Mouse (Mus musculus) forebrain, embryonic 10.5 days (tissue): ENCODE data around the gene Tle3. TPM values are rescaled to one million over a fixed set of nuclear protein-coding genes. Genes with fewer than 3 reads are reported as not detected.

ENCODE experiments used
- DNase-seq: peaks from one replicate; pipeline ENCODE4 v3.0.0-alpha.2; 2017; ENCODE audit warnings: low spot score; ENCODE audit errors: extremely low spot score
- H3K27ac ChIP-seq: fragments of 300-500 bp; sonication (generic); 2 replicates; pipeline ENCODE4 v1.5.1; 2016; ENCODE audit warnings: mild to moderate bottlenecking
- H3K27me3 ChIP-seq: fragments of 300-500 bp; sonication (generic); 2 replicates; pipeline ENCODE4 v1.6.1; 2016; ENCODE audit warnings: mild to moderate bottlenecking; ENCODE audit not compliant: poor library complexity, severe bottlenecking
- H3K36me3 ChIP-seq: fragments of 300-500 bp; sonication (generic); replicated peaks from 2 replicates; pipeline ENCODE4 v1.6.1; 2016; ENCODE audit warnings: mild to moderate bottlenecking, moderate library complexity
- H3K4me1 ChIP-seq: fragments of 300-500 bp; sonication (generic); 2 replicates; pipeline ENCODE4 v1.6.1; 2016
- H3K4me3 ChIP-seq: fragments of 300-500 bp; sonication (generic); 2 replicates; pipeline ENCODE4 v1.5.1; 2016; ENCODE audit warnings: mild to moderate bottlenecking, moderate library complexity
- H3K9me3 ChIP-seq: fragments of 300-500 bp; sonication (generic); 2 replicates; pipeline ENCODE4 v1.6.1; 2016; ENCODE audit warnings: mild to moderate bottlenecking, moderate library complexity
- WGBS: fragments of 180-500 bp; shearing (Covaris S2); methylation state at CpG from one replicate; pipeline ENCODE4 v1.1.7; 2016; 5-methylcytosine and 5-hydroxymethylcytosine counted together
- polyA plus RNA-seq: library from polyadenylated mRNA; unstranded; fragments of >200 nt; fragmentation: Nextera tagmentation; extraction: Ambion mirVana; gene quantifications from 2 replicates; pipeline ENCODE4 v1.2.1, GENCODE M21; 2016

Gene Tle3
- polyA plus RNA-seq, 1 experiment from 2014 or later: 43.4 TPM

GRCm38 (mm10) chr9:61337665-61338064 is 34.5 kb upstream of the Tle3 start:
- no peak overlapping the region for H3K27ac ChIP-seq
- H3K27me3 ChIP-seq: peaks cover 88% of the 10 kb centered on the region
- no peak overlapping the region for H3K4me3 ChIP-seq
- H3K4me1 ChIP-seq: peaks cover 60% of the 10 kb centered on the region
- H3K36me3 ChIP-seq: no peaks in the 10 kb centered on the region
- 26% methylated on average over 9 of the region's 9 CpGs for WGBS
- H3K9me3 ChIP-seq: no peaks in the 10 kb centered on the region
- no peak for DNase-seq

GRCm38 (mm10) chr9:61339311-61339710 is 32.9 kb upstream of the Tle3 start:
- Histone ChIP-seq H3K9me3 (no peaks in the 10 kb centered on the region), H3K27me3 (peaks cover 95% of the 10 kb centered on the region), H3K4me3 (no peak overlapping the region), H3K27ac (peak overlapping the region; percentile 68; the same call in 1 of the 2 replicates), H3K36me3 (no peaks in the 10 kb centered on the region), H3K4me1 (peaks cover 70% of the 10 kb centered on the region)
- DNase-seq: no peak
- WGBS: 15% methylated on average over 6 of the region's 6 CpGs

- DNase-seq: no peak
- Histone ChIP-seq H3K4me1 (peaks cover 76% of the 10 kb centered on the region), H3K9me3 (no peaks in the 10 kb centered on the region), H3K27me3 (peaks cover 97% of the 10 kb centered on the region), H3K27ac (no peak overlapping the region), H3K36me3 (no peaks in the 10 kb centered on the region), H3K4me3 (no peak overlapping the region)
- WGBS: 91% methylated on average over 2 of the region's 2 CpGs
Observed at GRCm38 (mm10) chr9:61340333-61340732, 31.8 kb upstream of the Tle3 start.

- DNase-seq: no peak
- H3K27me3 ChIP-seq: peaks cover 93% of the 10 kb centered on the region
- no peaks in the 10 kb centered on the region for H3K9me3 ChIP-seq
- H3K4me3 ChIP-seq: no peak overlapping the region
- H3K36me3 ChIP-seq: no peaks in the 10 kb centered on the region
- WGBS: 63% methylated on average over 6 of the region's 6 CpGs
- no peak overlapping the region for H3K27ac ChIP-seq
- H3K4me1 ChIP-seq: peaks cover 73% of the 10 kb centered on the region
Observed at GRCm38 (mm10) chr9:61342297-61342696, 29.9 kb upstream of the Tle3 start.

DNA sequence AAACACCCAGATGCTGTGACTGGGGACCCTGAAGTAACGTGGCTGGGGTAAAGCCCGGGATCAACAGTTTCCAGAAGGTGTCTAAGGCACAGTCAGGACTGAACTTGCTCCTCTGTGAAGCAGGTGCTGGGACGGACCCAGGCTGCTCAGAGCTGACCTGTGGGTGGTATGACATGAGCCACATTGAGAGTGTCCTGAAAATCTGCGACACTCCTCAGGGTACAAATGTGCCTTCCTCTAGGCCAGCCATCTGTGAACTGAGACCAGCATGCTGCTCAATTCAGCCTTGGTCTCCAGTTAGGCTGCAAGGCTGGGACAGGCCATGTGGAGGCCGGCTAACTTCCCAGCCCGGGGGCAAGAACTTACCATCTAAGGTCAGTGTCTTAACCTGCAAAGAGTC is 27.5 kb upstream of the Tle3 start:
- no peak for DNase-seq
- no peaks in the 10 kb centered on the region for H3K9me3 ChIP-seq
- 0 out of 2 replicates have a peak overlapping the region, but pooled peaks have one; percentile 12 for H3K27ac ChIP-seq
- H3K36me3 ChIP-seq: no peaks in the 10 kb centered on the region
- H3K27me3 ChIP-seq: peaks cover 91% of the 10 kb centered on the region
- WGBS: 70% methylated on average over 6 of the region's 6 CpGs
- no peak overlapping the region for H3K4me3 ChIP-seq
- H3K4me1 ChIP-seq: peaks cover 71% of the 10 kb centered on the region

GRCm38 (mm10) chr9:61347011-61347410 is 25.2 kb upstream of the Tle3 start:
- peaks cover 79% of the 10 kb centered on the region for H3K4me1 ChIP-seq

GRCm38 (mm10) chr9:61348036-61348435 is 24.1 kb upstream of the Tle3 start:
- no peaks in the 10 kb centered on the region for H3K36me3 ChIP-seq
- H3K27ac ChIP-seq: no peak overlapping the region
- no peaks in the 10 kb centered on the region for H3K9me3 ChIP-seq
- no peak for DNase-seq
- peaks cover 70% of the 10 kb centered on the region for H3K4me1 ChIP-seq
- H3K27me3 ChIP-seq: peaks cover 82% of the 10 kb centered on the region
- WGBS: 90% methylated on average over 9 of the region's 9 CpGs
- no peak overlapping the region for H3K4me3 ChIP-seq

More at GRCm38 (mm10) chr9:61347011-61347410, 25.2 kb upstream of the Tle3 start:
- H3K27me3 ChIP-seq: peaks cover 86% of the 10 kb centered on the region
- H3K4me3 ChIP-seq: no peak overlapping the region
- H3K36me3 ChIP-seq: no peaks in the 10 kb centered on the region
- H3K27ac ChIP-seq: no peak overlapping the region
- no peaks in the 10 kb centered on the region for H3K9me3 ChIP-seq
- DNase-seq: no peak
- 36% methylated on average over 7 of the region's 7 CpGs for WGBS

DNA sequence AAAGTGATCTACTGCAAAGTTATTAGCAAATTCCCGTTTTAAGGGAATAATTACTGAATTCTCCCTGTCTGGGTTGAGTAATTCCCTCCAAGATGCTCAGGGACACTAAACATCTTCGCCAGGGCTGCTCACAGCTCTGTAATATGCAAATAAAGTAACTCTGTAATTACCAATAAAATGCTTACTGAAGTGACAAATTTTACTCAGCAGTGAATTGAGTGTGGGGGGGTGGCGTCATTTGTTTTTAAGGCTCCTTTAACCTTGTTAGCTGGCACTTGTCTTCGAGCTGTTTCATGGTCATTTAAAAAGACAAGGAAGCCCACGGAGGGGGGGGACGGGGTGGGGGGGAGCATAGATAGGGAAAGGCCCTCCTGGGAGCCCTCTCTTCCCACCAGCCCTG is 23.6 kb upstream of the Tle3 start:
- H3K9me3 ChIP-seq: no peaks in the 10 kb centered on the region
- no peak overlapping the region for H3K4me3 ChIP-seq
- peak overlapping the region; percentile 60; the same call in 1 of the 2 replicates for H3K27ac ChIP-seq
- H3K27me3 ChIP-seq: peaks cover 80% of the 10 kb centered on the region
- WGBS: 74% methylated on average over 6 of the region's 6 CpGs
- H3K4me1 ChIP-seq: peaks cover 69% of the 10 kb centered on the region
- DNase-seq: no peak
- H3K36me3 ChIP-seq: no peaks in the 10 kb centered on the region

- WGBS: 93% methylated on average over 7 of the region's 7 CpGs
- no peak overlapping the region for H3K4me3 ChIP-seq
- peaks cover 66% of the 10 kb centered on the region for H3K4me1 ChIP-seq
- H3K27ac ChIP-seq: 0 out of 2 replicates have a peak overlapping the region, but pooled peaks have one; percentile 15
- H3K36me3 ChIP-seq: no peaks in the 10 kb centered on the region
- H3K9me3 ChIP-seq: no peaks in the 10 kb centered on the region
- no peak for DNase-seq
- peaks cover 70% of the 10 kb centered on the region for H3K27me3 ChIP-seq
Observed at GRCm38 (mm10) chr9:61349697-61350096, 22.5 kb upstream of the Tle3 start.

DNA sequence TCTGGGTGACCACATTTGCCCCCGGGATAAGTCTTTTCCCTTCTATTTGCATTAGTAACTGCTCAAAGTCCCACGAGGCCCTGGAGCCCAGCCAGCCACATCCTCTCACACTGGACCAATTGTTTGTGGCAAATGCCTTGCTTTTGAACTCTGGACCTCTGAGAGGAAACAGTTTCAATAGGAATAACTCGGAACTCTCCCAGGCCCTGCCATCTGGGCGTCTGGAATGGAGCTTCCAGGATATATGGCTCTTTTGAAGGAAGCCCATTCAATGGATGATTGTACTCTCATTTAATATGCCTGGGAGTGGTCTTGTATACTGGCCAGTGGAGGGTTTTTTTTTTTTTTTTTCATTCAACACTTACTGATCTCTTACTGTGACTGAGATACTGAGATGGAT is 21.0 kb upstream of the Tle3 start:
- Histone ChIP-seq H3K36me3 (no peaks in the 10 kb centered on the region), H3K27ac (peak overlapping the region; percentile 22), H3K4me1 (peaks cover 55% of the 10 kb centered on the region), H3K27me3 (peaks cover 56% of the 10 kb centered on the region), H3K9me3 (peaks cover under 1% of the 10 kb centered on the region; the same call in 1 of the 2 replicates), H3K4me3 (no peak overlapping the region)
- WGBS: 40% methylated on average over 4 of the region's 4 CpGs
- DNase-seq: no peak

DNA sequence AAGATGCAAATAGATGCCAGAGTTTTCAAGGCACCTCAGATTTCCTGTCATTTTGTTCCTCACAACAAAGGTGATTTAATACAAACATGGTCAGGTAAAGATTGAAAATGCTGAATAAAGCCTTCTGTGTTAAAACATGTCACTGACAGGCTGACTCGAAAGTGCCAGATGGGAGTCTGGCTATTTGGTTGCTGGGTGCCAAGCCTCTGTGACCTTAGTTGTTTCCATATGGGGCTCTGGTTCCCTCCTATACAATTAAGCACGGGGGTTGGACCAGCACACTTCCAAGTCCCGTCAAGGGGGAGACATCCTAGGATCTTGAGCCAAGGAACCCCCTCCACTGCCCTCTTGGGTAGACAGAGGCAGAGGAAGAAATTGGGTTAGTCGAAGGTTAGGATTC is 13.2 kb upstream of the Tle3 start:
- H3K4me1 ChIP-seq: peaks cover 52% of the 10 kb centered on the region
- no peak overlapping the region for H3K4me3 ChIP-seq
- H3K27ac ChIP-seq: peak overlapping the region; percentile 84; the same call in 1 of the 2 replicates
- 59% methylated on average over 4 of the region's 4 CpGs for WGBS
- H3K36me3 ChIP-seq: no peaks in the 10 kb centered on the region
- peaks cover 61% of the 10 kb centered on the region for H3K27me3 ChIP-seq
- H3K9me3 ChIP-seq: peaks cover 21% of the 10 kb centered on the region; the same call in 1 of the 2 replicates
- DNase-seq: no peak

- H3K4me3 ChIP-seq: no peak overlapping the region
- WGBS: 95% methylated on average over 3 of the region's 3 CpGs
- H3K27ac ChIP-seq: peak overlapping the region; percentile 84; the same call in 1 of the 2 replicates
- peaks cover 21% of the 10 kb centered on the region; the same call in 1 of the 2 replicates for H3K9me3 ChIP-seq
- no peaks in the 10 kb centered on the region for H3K36me3 ChIP-seq
- peaks cover 69% of the 10 kb centered on the region for H3K27me3 ChIP-seq
- no peak for DNase-seq
- H3K4me1 ChIP-seq: peaks cover 52% of the 10 kb centered on the region
Observed at GRCm38 (mm10) chr9:61359741-61360140, 12.4 kb upstream of the Tle3 start.

DNA sequence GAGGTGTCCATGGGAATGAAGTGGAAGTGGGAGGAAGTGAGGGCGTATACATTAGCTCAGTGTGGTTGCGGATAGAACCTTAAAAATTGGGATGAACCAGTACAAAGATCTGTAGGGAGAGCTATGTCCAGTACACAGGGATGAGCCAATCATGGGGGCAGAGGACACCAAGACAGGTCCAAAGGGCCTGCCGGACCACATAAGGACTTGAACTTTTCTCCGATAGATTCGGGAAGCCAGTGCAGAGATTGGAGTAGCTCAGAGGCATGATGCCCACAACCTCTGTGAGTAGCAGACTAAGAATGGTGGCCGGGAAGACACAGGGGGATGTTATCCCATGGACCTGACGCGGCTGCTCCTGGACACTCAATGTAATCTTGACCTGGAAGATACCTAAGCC is 12.0 kb upstream of the Tle3 start:
- peak overlapping the region; percentile 34; the same call in 1 of the 2 replicates for H3K4me3 ChIP-seq
- H3K4me1 ChIP-seq: peaks cover 53% of the 10 kb centered on the region
- H3K9me3 ChIP-seq: peaks cover 21% of the 10 kb centered on the region; the same call in 1 of the 2 replicates
- DNase-seq: no peak
- H3K27ac ChIP-seq: peak overlapping the region; percentile 84
- WGBS: 87% methylated on average over 8 of the region's 8 CpGs
- H3K36me3 ChIP-seq: no peaks in the 10 kb centered on the region
- peaks cover 73% of the 10 kb centered on the region for H3K27me3 ChIP-seq
